Mouse (Mus musculus) embryonic facial prominence, embryonic 11.5 days (tissue): ENCODE results near the gene Dok5. TPM values are rescaled to one million over a fixed set of nuclear protein-coding genes. Genes with fewer than 3 reads are reported as not detected.
A peak's percentile ranks its signal among the peaks of the same experiment; 100 is the strongest.

Experiments
- ATAC-seq: fragments of 200-750 bp; cut with Nextera tagmentation; replicated peaks from 2 replicates; pipeline ENCODE4 v1.8.0; 2017; ENCODE audit warnings: low read depth; ENCODE audit not compliant: insufficient number of reproducible peaks, low FRiP score, low TSS enrichment
- DNase-seq: peaks from one replicate; pipeline ENCODE4 v3.0.0-alpha.2; 2015; ENCODE audit warnings: low spot score
- H3K27ac ChIP-seq: fragments of 300-500 bp; sonication (generic); replicated peaks from 2 replicates; pipeline ENCODE4 v1.5.1; 2014; ENCODE audit warnings: mild to moderate bottlenecking, low read depth, low read length, control low read depth
- H3K27me3 ChIP-seq: fragments of 300-500 bp; sonication (generic); 2 replicates; pipeline ENCODE4 v1.6.1; 2014; ENCODE audit warnings: mild to moderate bottlenecking, low read length, moderate library complexity, mixed read lengths; ENCODE audit not compliant: control insufficient read depth, insufficient read depth
- H3K36me3 ChIP-seq: fragments of 300-500 bp; sonication (generic); replicated peaks from 2 replicates; pipeline ENCODE4 v1.6.1; 2014; ENCODE audit warnings: low read depth, mild to moderate bottlenecking, low read length, moderate library complexity, mixed read lengths; ENCODE audit not compliant: control insufficient read depth, insufficient read depth
- H3K4me1 ChIP-seq: fragments of 300-500 bp; sonication (generic); 2 replicates; pipeline ENCODE4 v1.6.1; 2014; ENCODE audit warnings: low read length, mixed read lengths; ENCODE audit not compliant: control insufficient read depth, insufficient read depth
- H3K4me2 ChIP-seq: fragments of 300-500 bp; sonication (generic); 2 replicates; pipeline ENCODE4 v1.6.1; 2014; ENCODE audit warnings: low read depth, mild to moderate bottlenecking, control low read depth, low read length, moderate library complexity
- H3K4me3 ChIP-seq: fragments of 300-500 bp; sonication (generic); 2 replicates; pipeline ENCODE4 v1.5.1; 2014; ENCODE audit warnings: low read depth, low read length, control low read depth
- H3K9ac ChIP-seq: fragments of 300-500 bp; sonication (generic); replicated peaks from 2 replicates; pipeline ENCODE4 v1.6.1; 2014; ENCODE audit warnings: mild to moderate bottlenecking, control low read depth, low read length
- H3K9me3 ChIP-seq: fragments of 300-500 bp; sonication (generic); replicated peaks from 2 replicates; pipeline ENCODE4 v1.6.1; 2016; ENCODE audit warnings: mild to moderate bottlenecking, low read length, inconsistent platforms, mixed read lengths; ENCODE audit not compliant: control insufficient read depth
- WGBS: fragments of 180-500 bp; shearing (Covaris S2); extraction: QIAGEN DNeasy Blood & Tissue Kit; methylation state at CpG from one replicate; pipeline ENCODE4 v1.1.7; 2014; 5-methylcytosine and 5-hydroxymethylcytosine counted together
- polyA plus RNA-seq: library from polyadenylated mRNA; unstranded; fragments of >200 nt; fragmentation: Nextera tagmentation; extraction: Ambion mirVana; gene quantifications from 2 replicates; pipeline ENCODE4 v1.2.1, GENCODE M21; 2014

Gene Dok5
- polyA plus RNA-seq, 1 experiment from 2014 or later, result 10.1 TPM

GRCm38 (mm10) chr2:170708901-170709300, 22.7 kb upstream of the Dok5 start:
- Histone ChIP-seq H3K4me3 (no peak overlapping the region), H3K9me3 (no peaks in the 10 kb centered on the region), H3K36me3 (no peaks in the 10 kb centered on the region), H3K27ac (no peak overlapping the region), H3K4me1 (no peaks in the 10 kb centered on the region), H3K9ac (no peak overlapping the region), H3K4me2 (no peak overlapping the region), H3K27me3 (no peaks in the 10 kb centered on the region)
- 69% methylated on average over 9 of the region's 9 CpGs for WGBS
- ATAC-seq (no peak), DNase-seq (no peak)

- ATAC-seq, result no peak
- Histone ChIP-seq H3K27me3 (no peaks in the 10 kb centered on the region), H3K9ac (no peak overlapping the region), H3K27ac (no peak overlapping the region), H3K4me3 (no peak overlapping the region), H3K9me3 (no peaks in the 10 kb centered on the region), H3K36me3 (no peaks in the 10 kb centered on the region), H3K4me1 (no peaks in the 10 kb centered on the region), H3K4me2 (no peak overlapping the region)
- WGBS, result 88% methylated on average over 11 of the region's 11 CpGs
- no peak for DNase-seq
Measured at GRCm38 (mm10) chr2:170712658-170713285, 18.8 kb upstream of the Dok5 start.

- H3K27ac ChIP-seq, result no peak overlapping the region
- H3K9me3 ChIP-seq, result no peaks in the 10 kb centered on the region
- H3K27me3 ChIP-seq, result no peaks in the 10 kb centered on the region
- no peaks in the 10 kb centered on the region for H3K36me3 ChIP-seq
- DNase-seq (no peak), ATAC-seq (0 out of 2 replicates have a peak, but pooled peaks have one; percentile 14)
- H3K4me1 ChIP-seq, result no peaks in the 10 kb centered on the region
- WGBS, result 55% methylated on average over 4 of the region's 4 CpGs
- no peak overlapping the region for H3K4me2 ChIP-seq
- no peak overlapping the region for H3K4me3 ChIP-seq
- H3K9ac ChIP-seq, result no peak overlapping the region
Measured at GRCm38 (mm10) chr2:170720386-170720785, 11.2 kb upstream of the Dok5 start.

- ATAC-seq (no peak), DNase-seq (no peak)
- WGBS, result 59% methylated on average over 13 of the region's 13 CpGs
Measured at GRCm38 (mm10) chr2:170724136-170724535, 7.5 kb upstream of the Dok5 start.

GRCm38 (mm10) chr2:170724716-170725115, 6.9 kb upstream of the Dok5 start:
- no peaks in the 10 kb centered on the region for H3K36me3 ChIP-seq
- WGBS, result 83% methylated on average over 11 of the region's 11 CpGs
- no peak overlapping the region for H3K4me3 ChIP-seq
- DNase-seq (no peak), ATAC-seq (no peak)
- H3K9me3 ChIP-seq, result no peaks in the 10 kb centered on the region
- no peaks in the 10 kb centered on the region for H3K4me1 ChIP-seq
- H3K9ac ChIP-seq, result no peak overlapping the region
- H3K27me3 ChIP-seq, result no peaks in the 10 kb centered on the region
- H3K4me2 ChIP-seq, result no peak overlapping the region
- no peak overlapping the region for H3K27ac ChIP-seq

More at GRCm38 (mm10) chr2:170724136-170724535, 7.5 kb upstream of the Dok5 start:
- Histone ChIP-seq H3K9me3 (no peaks in the 10 kb centered on the region), H3K36me3 (no peaks in the 10 kb centered on the region), H3K27me3 (no peaks in the 10 kb centered on the region), H3K27ac (no peak overlapping the region), H3K9ac (no peak overlapping the region), H3K4me2 (no peak overlapping the region), H3K4me1 (no peaks in the 10 kb centered on the region), H3K4me3 (no peak overlapping the region)

- Histone ChIP-seq H3K27ac (no peak overlapping the region), H3K27me3 (no peaks in the 10 kb centered on the region), H3K36me3 (no peaks in the 10 kb centered on the region), H3K4me2 (no peak overlapping the region), H3K4me1 (no peaks in the 10 kb centered on the region), H3K4me3 (no peak overlapping the region), H3K9me3 (no peaks in the 10 kb centered on the region), H3K9ac (no peak overlapping the region)
- ATAC-seq, result no peak
- 87% methylated on average over 5 of the region's 5 CpGs for WGBS
- no peak for DNase-seq
Measured at GRCm38 (mm10) chr2:170725796-170726195, 5.8 kb upstream of the Dok5 start.

- Histone ChIP-seq H3K9me3 (no peaks in the 10 kb centered on the region), H3K4me3 (no peak overlapping the region), H3K9ac (no peak overlapping the region), H3K27ac (no peak overlapping the region), H3K27me3 (no peaks in the 10 kb centered on the region), H3K4me2 (no peak overlapping the region), H3K36me3 (no peaks in the 10 kb centered on the region), H3K4me1 (no peaks in the 10 kb centered on the region)
- WGBS, result 41% methylated on average over 6 of the region's 6 CpGs
- DNase-seq, result no peak
- no peak for ATAC-seq
Measured at GRCm38 (mm10) chr2:170726996-170727710, 4.5 kb upstream of the Dok5 start.

GRCm38 (mm10) chr2:170728864-170729263, 2.7 kb upstream of the Dok5 start:
- H3K4me1 ChIP-seq, result no peaks in the 10 kb centered on the region
- ATAC-seq (no peak), DNase-seq (no peak)
- H3K27ac ChIP-seq, result no peak overlapping the region
- H3K9ac ChIP-seq, result no peak overlapping the region
- H3K36me3 ChIP-seq, result no peaks in the 10 kb centered on the region
- no peaks in the 10 kb centered on the region for H3K27me3 ChIP-seq
- H3K4me3 ChIP-seq, result no peak overlapping the region
- 93% methylated on average over 9 of the region's 9 CpGs for WGBS
- no peak overlapping the region for H3K4me2 ChIP-seq
- H3K9me3 ChIP-seq, result no peaks in the 10 kb centered on the region
